Mouse (Mus musculus) right cerebral cortex, postnatal 25 days (tissue): Measurements from ENCODE around the gene Alx3.

Experiments used
- DNase-seq: peaks from one replicate; pipeline ENCODE4 v3.0.0; 2022

Alx3 gene

GRCm38 (mm10) chr3:107594662-107595263, at the start of gene Alx3:
TSS of gene Alx3 (plus strand) at chr3:107595031.
- DNase-seq, result no peak

- DNase-seq, result no peak
Observed at GRCm38 (mm10) chr3:107545278-107545677, 49.6 kb upstream of the Alx3 start.

GRCm38 (mm10) chr3:107545716-107546412, 49.0 kb upstream of the Alx3 start:
- no peak for DNase-seq

GRCm38 (mm10) chr3:107546956-107547355, 47.9 kb upstream of the Alx3 start:
- DNase-seq, result no peak

GRCm38 (mm10) chr3:107550409-107551049, 44.3 kb upstream of the Alx3 start:
- peak; percentile 49 for DNase-seq

GRCm38 (mm10) chr3:107554842-107555241, 40.0 kb upstream of the Alx3 start, which contains the start of gene Ubl4b:
TSS of gene Ubl4b (minus strand) at chr3:107555073.
- no peak for DNase-seq

- no peak for DNase-seq
Observed at GRCm38 (mm10) chr3:107558740-107559139, 36.1 kb upstream of the Alx3 start.

GRCm38 (mm10) chr3:107559183-107559582, 35.6 kb upstream of the Alx3 start:
- peak; percentile 56 for DNase-seq

GRCm38 (mm10) chr3:107562104-107562503, 32.7 kb upstream of the Alx3 start:
- DNase-seq, result no peak

GRCm38 (mm10) chr3:107562591-107562990, 32.2 kb upstream of the Alx3 start:
- DNase-seq, result no peak

GRCm38 (mm10) chr3:107563880-107564279, 31.0 kb upstream of the Alx3 start:
- DNase-seq, result no peak

- no peak for DNase-seq
Observed at GRCm38 (mm10) chr3:107565331-107565730, 29.5 kb upstream of the Alx3 start.

- no peak for DNase-seq
Observed at GRCm38 (mm10) chr3:107567766-107568165, 27.1 kb upstream of the Alx3 start.

GRCm38 (mm10) chr3:107568721-107569120, 26.1 kb upstream of the Alx3 start:
- DNase-seq, result no peak

- no peak for DNase-seq
Observed at GRCm38 (mm10) chr3:107571205-107571604, 23.6 kb upstream of the Alx3 start.

- DNase-seq, result no peak
Observed at GRCm38 (mm10) chr3:107576807-107577206, 18.0 kb upstream of the Alx3 start.

GRCm38 (mm10) chr3:107577810-107578390, 16.9 kb upstream of the Alx3 start:
- DNase-seq, result no peak

- no peak for DNase-seq
Observed at GRCm38 (mm10) chr3:107579466-107579865, 15.4 kb upstream of the Alx3 start.

GRCm38 (mm10) chr3:107581103-107582010, 13.5 kb upstream of the Alx3 start:
- DNase-seq, result no peak

GRCm38 (mm10) chr3:107582130-107582874, 12.5 kb upstream of the Alx3 start:
- DNase-seq, result no peak

- no peak for DNase-seq
Observed at GRCm38 (mm10) chr3:107582875-107583767, 11.7 kb upstream of the Alx3 start.
